Mouse (Mus musculus) C2C12 (cell line): ENCODE data around the gene Lyg2.

Source experiments
- CEBPB ChIP-seq: IDR thresholded peaks from one replicate; pipeline ENCODE4 v1.6.1; 2011; ENCODE audit warnings: low read depth, mild to moderate bottlenecking, control low read depth, moderate library complexity
- CTCF ChIP-seq: IDR thresholded peaks from one replicate; pipeline ENCODE4 v1.5.1; 2011; ENCODE audit not compliant: control insufficient read depth, insufficient read depth, insufficient read length
- FOSL1 ChIP-seq: IDR thresholded peaks from one replicate; pipeline ENCODE4 v1.8.0; 2011; ENCODE audit warnings: mild to moderate bottlenecking, low read length; ENCODE audit not compliant: poor library complexity, insufficient read depth, severe bottlenecking
- MAX ChIP-seq: IDR thresholded peaks from one replicate; pipeline ENCODE4 v1.6.1; 2011; ENCODE audit warnings: mild to moderate bottlenecking, control low read depth
- MYOD1 ChIP-seq: IDR thresholded peaks from one replicate; pipeline ENCODE4 v1.6.1; 2011; ENCODE audit warnings: low read depth; ENCODE audit not compliant: control insufficient read depth, insufficient read length
- MYOG ChIP-seq: IDR thresholded peaks from one replicate; pipeline ENCODE4 v1.6.1; 2011; ENCODE audit not compliant: control insufficient read depth, insufficient read length; ENCODE audit errors: extremely low read depth
- USF1 ChIP-seq: IDR thresholded peaks from one replicate; pipeline ENCODE4 v1.6.1; 2011; ENCODE audit warnings: low read depth, mild to moderate bottlenecking, control low read depth, moderate library complexity

GRCm38 (mm10) chr1:37931806-37932205 lies 15.5 kb upstream of the Lyg2 start:
- no peak for TF ChIP-seq CTCF
- no peak for TF ChIP-seq USF1
- TF ChIP-seq MAX, result no peak
- TF ChIP-seq MYOG, result no peak
- no peak for TF ChIP-seq CEBPB
- TF ChIP-seq MYOD1, result no peak
- no peak for TF ChIP-seq FOSL1
